Mouse (Mus musculus) lung, embryonic 15.5 days (tissue): ENCODE measurements around the gene Gm10717. TPM values are rescaled to one million over a fixed set of nuclear protein-coding genes. Genes with fewer than 3 reads are reported as not detected.
"Not testable (repeated sequence)": the region's sequence is repeated elsewhere in the genome, so short reads cannot be mapped to it uniquely, and the experiment has no call there.

ENCODE experiments used
- ATAC-seq: fragments of 200-750 bp; cut with Nextera tagmentation; 2 replicates; pipeline ENCODE4 v1.8.0; 2017; ENCODE audit warnings: moderate number of reproducible peaks, borderline replicate concordance; ENCODE audit not compliant: low FRiP score, low TSS enrichment; ENCODE audit errors: extremely low read depth
- H3K27ac ChIP-seq: fragments of 300-500 bp; sonication (generic); 2 replicates; pipeline ENCODE4 v1.5.1; 2015; ENCODE audit warnings: moderate library complexity, mild to moderate bottlenecking, inconsistent platforms
- H3K27me3 ChIP-seq: fragments of 300-500 bp; sonication (generic); 2 replicates; pipeline ENCODE4 v1.6.1; 2015; ENCODE audit warnings: inconsistent platforms
- H3K36me3 ChIP-seq: fragments of 300-500 bp; sonication (generic); 2 replicates; pipeline ENCODE4 v1.6.1; 2015; ENCODE audit warnings: inconsistent platforms
- H3K4me1 ChIP-seq: fragments of 300-500 bp; sonication (generic); 2 replicates; pipeline ENCODE4 v1.6.1; 2015; ENCODE audit warnings: inconsistent platforms
- H3K4me2 ChIP-seq: fragments of 300-500 bp; sonication (generic); 2 replicates; pipeline ENCODE4 v1.6.1; 2015; ENCODE audit warnings: inconsistent platforms, mild to moderate bottlenecking, moderate library complexity
- H3K4me3 ChIP-seq: fragments of 300-500 bp; sonication (generic); 2 replicates; pipeline ENCODE4 v1.5.1; 2015; ENCODE audit warnings: mild to moderate bottlenecking, inconsistent platforms
- H3K9ac ChIP-seq: fragments of 300-500 bp; sonication (generic); 2 replicates; pipeline ENCODE4 v1.6.1; 2015; ENCODE audit warnings: inconsistent platforms
- H3K9me3 ChIP-seq: fragments of 300-500 bp; sonication (generic); 2 replicates; pipeline ENCODE4 v1.6.1; 2016; ENCODE audit warnings: inconsistent platforms
- WGBS: fragments of 180-500 bp; shearing (Covaris S2); methylation state at CpG from one replicate; pipeline ENCODE4 v1.1.7; 2015; 5-methylcytosine and 5-hydroxymethylcytosine counted together
- polyA plus RNA-seq: library from polyadenylated mRNA; unstranded; fragments of >200 nt; fragmentation: Nextera tagmentation; extraction: Ambion mirVana; gene quantifications from 2 replicates; pipeline ENCODE4 v1.2.1, GENCODE M21; 2015

The Gm10717 gene
- polyA plus RNA-seq, 1 experiment from 2014 or later, result 0.44 TPM

- H3K9me3 ChIP-seq, H3K9ac ChIP-seq, H3K4me2 ChIP-seq, H3K27ac ChIP-seq, H3K4me1 ChIP-seq, H3K27me3 ChIP-seq, ATAC-seq, H3K36me3 ChIP-seq, H3K4me3 ChIP-seq: not testable (repeated sequence)
- 61% methylated on average over 5 of the region's 9 CpGs for WGBS
These were observed 9.9 kb upstream of the Gm10717 start, which contains the start of gene Gm10720 for GRCm38 (mm10) chr9:3015354-3015753. TSS of gene Gm10720 (plus strand) at chr9:3015654.

GRCm38 (mm10) chr9:3015896-3016295 is 9.3 kb upstream of the Gm10717 start:
- not testable (repeated sequence) for H3K27me3 ChIP-seq, H3K4me1 ChIP-seq, H3K27ac ChIP-seq, H3K36me3 ChIP-seq, H3K9me3 ChIP-seq, ATAC-seq, H3K9ac ChIP-seq, H3K4me3 ChIP-seq, H3K4me2 ChIP-seq
- 76% methylated on average over 6 of the region's 6 CpGs for WGBS

GRCm38 (mm10) chr9:3017108-3017507 is 8.1 kb upstream of the Gm10717 start, which contains the start of gene Gm10719:
TSS of gene Gm10719 (plus strand) at chr9:3017408.
- 71% methylated on average over 1 of the region's 9 CpGs for WGBS
- ATAC-seq, H3K27ac ChIP-seq, H3K4me2 ChIP-seq, H3K36me3 ChIP-seq, H3K9me3 ChIP-seq, H3K4me1 ChIP-seq, H3K9ac ChIP-seq, H3K4me3 ChIP-seq, H3K27me3 ChIP-seq: not testable (repeated sequence)

- not testable (repeated sequence) for H3K9me3 ChIP-seq, H3K9ac ChIP-seq
- WGBS, result 61% methylated on average over 9 of the region's 9 CpGs
These were observed 6.3 kb upstream of the Gm10717 start for GRCm38 (mm10) chr9:3018944-3019343.

GRCm38 (mm10) chr9:3019835-3020727 is 5.1 kb upstream of the Gm10717 start:
- H3K9me3 ChIP-seq, H3K27me3 ChIP-seq, H3K4me3 ChIP-seq, H3K36me3 ChIP-seq, H3K4me2 ChIP-seq, H3K27ac ChIP-seq, H3K4me1 ChIP-seq, H3K9ac ChIP-seq: not testable (repeated sequence)
- ATAC-seq, result peak; percentile 66; the same call in 1 of the 2 replicates
- 75% methylated on average over 17 of the region's 19 CpGs for WGBS

More at GRCm38 (mm10) chr9:3018944-3019343, 6.3 kb upstream of the Gm10717 start:
- not testable (repeated sequence) for H3K4me2 ChIP-seq, H3K27ac ChIP-seq, H3K27me3 ChIP-seq, H3K4me3 ChIP-seq, H3K36me3 ChIP-seq, H3K4me1 ChIP-seq, ATAC-seq

GRCm38 (mm10) chr9:3022316-3023008 is 2.8 kb upstream of the Gm10717 start:
- 76% methylated on average over 11 of the region's 13 CpGs for WGBS

GRCm38 (mm10) chr9:3023312-3023984 is 1.8 kb upstream of the Gm10717 start, which contains the start of gene Gm10718:
TSS of gene Gm10718 (plus strand) at chr9:3023547.
- not testable (repeated sequence) for H3K4me2 ChIP-seq, H3K4me1 ChIP-seq, ATAC-seq, H3K36me3 ChIP-seq, H3K27ac ChIP-seq, H3K4me3 ChIP-seq, H3K9me3 ChIP-seq, H3K9ac ChIP-seq, H3K27me3 ChIP-seq
- 73% methylated on average over 12 of the region's 13 CpGs for WGBS

More at GRCm38 (mm10) chr9:3022316-3023008, 2.8 kb upstream of the Gm10717 start:
- H3K36me3 ChIP-seq, H3K4me3 ChIP-seq, H3K4me1 ChIP-seq, H3K4me2 ChIP-seq, H3K27ac ChIP-seq, ATAC-seq, H3K9me3 ChIP-seq, H3K27me3 ChIP-seq, H3K9ac ChIP-seq: not testable (repeated sequence)

GRCm38 (mm10) chr9:3023985-3024648 is 1.1 kb upstream of the Gm10717 start:
- H3K4me1 ChIP-seq, H3K9ac ChIP-seq, H3K4me2 ChIP-seq, H3K36me3 ChIP-seq, H3K9me3 ChIP-seq, H3K27ac ChIP-seq, ATAC-seq, H3K4me3 ChIP-seq, H3K27me3 ChIP-seq: not testable (repeated sequence)
- 74% methylated on average over 16 of the region's 16 CpGs for WGBS

GRCm38 (mm10) chr9:3025653-3026052 is 436 bp downstream of the Gm10717 start:
- H3K9ac ChIP-seq, H3K9me3 ChIP-seq, H3K4me2 ChIP-seq, H3K27me3 ChIP-seq, H3K27ac ChIP-seq, H3K36me3 ChIP-seq, H3K4me1 ChIP-seq, ATAC-seq, H3K4me3 ChIP-seq: not testable (repeated sequence)
- 65% methylated on average over 6 of the region's 6 CpGs for WGBS

- H3K27me3 ChIP-seq, H3K36me3 ChIP-seq, H3K9me3 ChIP-seq, H3K4me1 ChIP-seq, H3K4me2 ChIP-seq, ATAC-seq, H3K4me3 ChIP-seq, H3K27ac ChIP-seq, H3K9ac ChIP-seq: not testable (repeated sequence)
- WGBS, result 71% methylated on average over 5 of the region's 5 CpGs
These were observed 919 bp downstream of the Gm10717 start for GRCm38 (mm10) chr9:3026136-3026535.

- H3K4me2 ChIP-seq, H3K27ac ChIP-seq, H3K4me1 ChIP-seq, H3K36me3 ChIP-seq, H3K9me3 ChIP-seq, H3K27me3 ChIP-seq, ATAC-seq, H3K4me3 ChIP-seq, H3K9ac ChIP-seq: not testable (repeated sequence)
- WGBS, result 65% methylated on average over 9 of the region's 9 CpGs
These were observed 1.5 kb downstream of the Gm10717 start for GRCm38 (mm10) chr9:3026741-3027140.
